Mouse (Mus musculus) fat pad, adult 2 months (tissue): ENCODE measurements at regions not wholly inside any gene's neighbourhood (a gene's known extent, or its start where the extent isn't known, plus 50 kb on each side); places are given as distances from the start of the nearest gene placed in this dataset.

Experiments
- DNase-seq: peaks from one replicate; pipeline ENCODE4 v3.0.0-alpha.2; 2011; ENCODE audit warnings: low read depth, low spot score; ENCODE audit errors: extremely low read depth

DNA sequence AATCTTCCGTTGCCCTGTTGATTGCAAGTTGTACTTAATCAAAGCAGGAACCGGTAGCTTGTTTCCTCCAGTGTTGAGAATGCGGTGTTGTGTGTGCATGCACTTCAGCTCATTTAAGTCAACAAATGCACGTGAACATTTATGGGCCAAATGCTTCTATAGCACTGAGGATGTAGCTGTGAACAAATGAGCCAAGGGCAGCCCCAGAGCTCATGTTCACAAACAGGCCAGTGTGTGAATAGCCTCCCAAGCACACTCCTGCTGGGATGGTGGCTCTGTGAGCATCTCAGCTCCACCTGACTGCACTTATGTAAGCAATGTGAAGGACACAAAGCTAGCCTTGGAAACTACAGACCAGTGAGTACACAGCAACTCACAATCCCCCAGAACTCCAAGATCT is 183.9 kb upstream of the Sox2 start:
- DNase-seq = no peak

DNA sequence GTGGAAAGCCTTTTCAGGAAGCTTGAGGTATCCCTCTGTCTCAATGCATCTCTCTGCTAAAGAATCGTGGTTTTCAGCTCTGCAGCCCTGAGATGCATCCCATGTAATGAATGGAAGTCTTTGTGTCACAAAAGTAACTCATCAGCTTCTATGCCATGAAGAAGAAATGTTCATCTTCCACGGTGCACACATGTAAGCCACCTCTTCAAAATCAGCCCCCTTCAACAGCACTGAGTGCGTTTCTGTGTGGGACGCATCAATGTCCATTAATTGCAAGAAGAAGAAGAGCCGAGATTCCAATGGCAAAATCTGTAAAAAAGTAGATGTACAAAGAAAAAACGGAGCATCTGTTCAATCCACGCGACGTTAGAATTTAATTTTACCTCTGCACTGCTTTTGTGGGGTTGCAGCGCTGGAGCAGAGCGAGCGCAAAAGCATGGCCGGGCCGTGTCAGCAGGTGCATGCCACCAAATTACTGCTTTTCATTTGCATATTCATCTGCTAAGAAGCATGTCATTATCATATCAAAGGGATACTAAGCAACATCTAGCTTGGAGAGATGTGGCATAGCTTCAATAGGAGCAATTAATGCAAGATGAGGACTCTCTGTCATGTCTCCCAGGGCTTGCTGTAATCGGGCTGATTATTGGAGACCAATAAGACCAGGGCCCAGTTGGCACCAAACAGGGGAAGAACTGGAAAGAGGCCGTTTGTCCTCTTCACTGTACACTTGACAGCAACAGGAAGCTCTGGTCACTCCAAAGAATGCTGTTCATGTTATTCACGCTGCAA is 185.0 kb upstream of the Sox2 start:
- no peak for DNase-seq

DNA sequence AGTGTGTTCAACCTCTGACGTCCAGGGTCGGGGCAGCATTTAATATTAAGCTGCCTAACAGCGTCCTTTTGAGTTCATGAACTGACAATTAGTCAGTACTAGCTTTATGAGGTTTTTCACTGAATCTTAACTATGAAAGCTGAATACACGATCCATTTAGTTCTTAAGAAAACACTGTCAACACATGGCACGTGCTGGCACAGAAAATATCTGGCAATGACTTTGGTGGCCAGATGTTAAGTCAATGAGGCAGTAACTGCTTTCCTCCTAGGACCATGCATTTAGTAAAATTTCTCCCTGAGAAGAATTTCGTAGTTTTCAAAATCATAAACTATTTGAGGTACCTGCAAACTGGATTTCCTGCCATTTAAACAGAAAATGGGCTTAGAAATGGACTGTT is 191.4 kb upstream of the Sox2 start:
- DNase-seq = no peak

DNA sequence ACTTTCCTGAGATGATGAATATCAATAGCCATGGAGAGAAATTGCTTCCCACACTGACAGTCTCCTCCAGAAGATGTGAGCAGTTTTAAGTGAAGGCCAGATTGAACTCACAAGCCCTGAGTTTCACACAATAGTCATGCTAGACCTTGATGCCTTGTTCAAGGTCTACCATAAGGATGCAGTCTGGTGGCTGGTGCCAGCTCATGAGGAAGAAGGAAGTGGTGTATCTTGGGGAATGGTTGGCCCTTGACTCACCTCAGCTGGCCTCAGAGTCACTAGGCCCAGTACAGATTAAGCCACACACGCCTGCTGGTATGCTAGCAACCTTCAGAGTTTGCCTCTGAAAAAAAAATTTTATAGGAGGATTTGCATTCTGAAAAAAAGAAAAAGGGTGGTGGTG is 192.4 kb upstream of the Sox2 start:
- no peak for DNase-seq

DNA sequence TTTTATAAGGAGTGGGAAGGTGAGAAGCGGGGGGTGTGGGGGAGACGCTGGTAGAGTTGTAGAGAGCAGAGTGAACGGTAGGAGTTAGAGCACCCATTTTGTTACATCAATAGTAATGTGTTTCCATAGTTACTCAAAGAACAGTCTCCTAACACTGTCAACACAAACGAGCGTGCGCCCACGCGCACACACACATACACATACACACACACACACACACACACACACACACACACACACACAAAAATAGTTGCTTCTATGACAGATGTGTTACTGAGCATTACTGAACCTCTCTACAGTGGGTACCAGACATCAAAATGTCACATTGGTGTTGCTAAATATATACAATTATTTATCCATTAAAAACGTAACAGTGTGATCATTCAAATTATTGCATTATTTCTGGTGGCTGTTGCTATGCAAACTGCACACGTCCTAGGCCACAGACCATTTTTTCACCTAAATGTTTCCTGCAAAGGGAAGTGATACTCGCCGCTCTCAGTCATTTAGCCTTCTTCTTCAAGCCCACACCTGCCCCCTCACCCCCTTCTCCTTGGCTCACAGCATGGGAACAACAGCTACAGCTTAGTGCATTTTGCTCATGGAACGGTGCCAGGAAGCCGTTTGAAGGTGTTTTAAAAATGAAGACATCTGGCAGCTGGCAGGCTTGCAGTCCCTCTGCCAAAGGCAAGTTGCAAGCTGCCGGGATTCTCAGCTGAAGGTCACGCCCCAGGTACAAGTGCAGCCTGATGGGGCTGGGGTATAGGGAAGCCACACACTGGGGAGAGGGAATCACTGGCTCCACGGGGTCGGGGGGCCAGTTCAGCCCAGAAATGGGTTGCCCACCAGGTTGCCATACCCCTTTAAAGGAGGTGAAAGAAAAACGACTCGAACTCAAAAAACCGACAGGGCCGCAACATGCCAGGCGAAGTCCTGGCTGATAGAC is 193.4 kb upstream of the Sox2 start:
- peak; percentile 10 for DNase-seq

DNA sequence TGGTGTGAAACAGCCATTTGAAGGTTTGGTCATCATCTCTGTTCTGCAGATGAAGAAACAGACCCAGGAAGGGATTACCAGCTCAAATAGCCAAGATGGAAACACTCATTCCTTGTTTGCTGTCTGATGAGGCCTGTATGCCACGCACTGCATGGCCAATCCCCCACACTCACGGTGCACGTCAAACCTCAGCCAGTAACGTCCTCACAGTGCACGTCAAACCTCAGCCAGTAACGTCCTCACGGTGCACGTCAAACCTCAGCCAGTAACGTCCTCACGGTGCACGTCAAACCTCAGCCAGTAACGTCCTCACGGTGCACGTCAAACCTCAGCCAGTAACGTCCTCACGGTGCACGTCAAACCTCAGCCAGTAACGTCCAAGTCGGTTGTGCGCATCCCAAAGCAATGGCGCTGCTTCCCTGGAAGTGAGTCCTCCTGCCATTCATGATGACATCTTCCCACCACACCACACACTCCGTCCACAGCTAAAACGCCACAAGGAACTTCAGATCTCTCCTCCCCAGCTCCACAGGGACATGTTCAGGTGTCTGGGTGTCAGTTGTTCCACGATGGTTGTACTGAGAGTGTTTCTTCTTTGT is 196.1 kb upstream of the Sox2 start:
- no peak for DNase-seq

DNA sequence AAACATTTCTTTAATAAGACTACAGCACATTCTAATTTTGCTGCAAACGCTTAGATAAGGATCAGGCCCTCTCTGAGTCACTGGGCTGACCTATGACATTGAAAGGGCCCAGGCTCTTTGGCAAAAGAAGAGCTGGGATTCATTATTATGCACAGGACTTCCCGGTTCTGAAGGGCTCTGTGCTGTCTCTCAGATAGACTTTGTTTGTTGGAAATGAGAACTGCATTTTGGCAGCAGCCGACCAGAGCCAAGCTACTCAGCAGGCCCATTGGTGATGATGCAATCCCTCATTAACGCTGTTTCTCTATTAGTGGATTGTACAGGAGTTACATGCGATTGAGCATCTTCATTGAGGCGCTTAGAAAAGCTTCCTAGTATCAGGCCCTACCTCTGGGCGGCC is 204.9 kb upstream of the Sox2 start:
- no peak for DNase-seq

DNA sequence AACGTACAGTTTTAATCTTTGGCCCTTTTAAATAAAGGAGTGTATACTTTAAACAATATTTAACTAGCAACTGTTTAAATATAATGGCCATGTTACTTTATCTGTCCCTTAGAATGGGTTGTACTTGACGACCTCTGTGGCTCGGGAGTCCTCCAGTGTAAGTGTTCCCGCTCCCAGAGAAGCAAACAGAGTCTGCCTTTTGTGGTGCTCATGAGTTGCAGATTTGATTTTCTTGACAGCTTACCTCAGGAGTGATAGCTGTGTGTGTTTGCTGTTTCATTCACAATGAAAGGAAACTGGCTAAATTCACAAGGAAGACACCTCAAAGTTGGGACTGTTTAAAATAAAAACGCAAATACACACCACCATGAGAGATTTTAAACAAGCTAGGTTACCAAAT is 205.4 kb upstream of the Sox2 start:
- no peak for DNase-seq

DNA sequence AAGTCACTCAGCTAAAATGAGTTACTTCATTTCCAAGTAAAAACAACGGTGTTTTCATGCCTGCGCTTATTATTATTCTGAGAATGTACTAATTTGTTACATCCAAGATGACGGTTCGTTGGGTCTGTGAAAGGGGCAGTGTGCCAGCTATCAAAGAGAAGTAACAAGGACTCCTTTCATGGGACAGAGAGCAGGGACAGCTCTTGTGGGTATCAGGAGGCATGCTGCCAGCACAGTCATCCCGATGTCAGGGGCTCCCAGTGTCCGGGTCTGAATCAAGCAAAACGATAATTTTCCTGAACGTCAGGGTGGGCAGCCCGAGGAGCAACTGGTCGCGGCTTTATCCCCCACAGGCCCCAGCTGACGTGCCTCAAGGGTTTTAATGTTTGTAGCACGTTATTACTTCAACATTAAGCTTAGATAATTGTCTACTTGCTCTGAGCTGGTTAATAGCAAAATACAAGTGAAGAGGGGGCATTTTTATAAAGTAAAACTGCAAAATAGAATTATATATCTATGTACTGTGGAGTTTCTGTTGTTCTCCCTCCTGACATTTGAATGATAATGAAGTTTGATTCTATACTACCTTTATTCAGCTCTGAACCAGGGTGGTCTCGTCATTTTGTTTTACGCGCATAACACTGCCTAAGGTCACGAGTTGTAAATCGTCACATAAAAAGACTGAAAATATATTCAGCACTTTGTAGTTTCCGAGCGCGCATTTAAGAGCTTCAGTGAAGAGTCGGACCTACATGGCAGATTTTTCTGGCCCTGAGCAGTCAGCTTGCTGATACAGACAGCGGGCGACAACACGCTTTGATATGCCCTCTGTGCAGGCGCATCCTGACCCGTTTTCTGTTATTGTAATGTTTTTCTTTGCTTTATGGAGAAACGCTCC is 206.2 kb upstream of the Sox2 start:
- no peak for DNase-seq

DNA sequence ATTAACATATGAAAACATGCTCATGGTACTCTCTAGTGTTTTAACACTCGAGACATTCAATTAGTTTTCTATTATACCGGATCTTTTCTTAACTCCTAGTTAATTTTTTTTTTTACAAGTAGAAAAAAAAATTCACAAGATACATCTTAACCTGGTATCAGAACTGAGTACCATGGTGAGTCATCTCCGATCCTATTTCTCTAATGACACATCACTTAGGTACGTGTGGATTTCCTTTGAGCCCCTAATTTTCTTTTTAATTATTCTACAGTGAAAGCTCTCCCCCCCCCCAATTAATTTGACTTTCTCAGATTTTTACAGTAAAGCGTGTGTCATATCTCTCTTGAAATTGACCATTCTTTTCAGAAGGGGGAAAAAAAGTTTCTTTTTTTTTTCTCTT is 206.9 kb upstream of the Sox2 start:
- DNase-seq = no peak

DNA sequence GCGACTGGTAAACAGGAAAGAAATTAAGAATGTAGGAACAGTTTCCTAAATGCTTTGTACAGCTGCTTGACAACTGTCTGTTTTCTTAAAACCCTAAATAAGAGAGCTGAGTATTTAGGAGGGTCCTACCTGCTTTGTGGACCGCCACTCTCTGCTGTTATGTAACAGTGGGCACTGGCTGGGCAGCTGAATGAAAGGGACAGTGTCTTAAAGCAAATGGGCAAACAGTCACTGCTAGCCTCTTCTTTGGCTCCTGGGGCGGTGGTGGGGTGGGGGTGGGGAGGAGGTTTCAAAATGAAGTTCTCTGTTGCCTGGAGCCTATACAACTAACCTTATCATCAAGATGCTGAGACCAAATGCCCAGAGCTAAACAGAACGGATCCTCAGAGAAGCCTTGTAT is 208.4 kb upstream of the Sox2 start:
- no peak for DNase-seq

DNA sequence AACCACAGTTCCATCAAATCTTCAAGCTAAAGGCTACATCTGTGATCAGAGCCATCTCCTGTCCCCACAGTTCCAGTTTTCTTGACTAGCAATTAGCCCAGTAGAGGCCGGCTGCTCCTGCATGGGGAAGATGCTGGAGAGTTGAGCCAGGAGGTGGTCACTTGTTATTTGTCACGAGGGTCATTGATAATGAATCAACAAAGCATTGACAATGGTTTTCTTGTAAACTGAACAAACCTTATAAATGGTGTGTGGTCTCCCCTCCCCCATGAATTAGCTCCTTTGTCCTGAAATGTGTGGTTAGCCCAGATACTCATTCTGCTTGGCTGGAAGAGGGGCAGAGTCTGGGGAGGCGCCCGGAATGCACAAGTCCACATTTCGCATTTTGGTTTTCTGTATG is 208.9 kb upstream of the Sox2 start:
- no peak for DNase-seq

DNA sequence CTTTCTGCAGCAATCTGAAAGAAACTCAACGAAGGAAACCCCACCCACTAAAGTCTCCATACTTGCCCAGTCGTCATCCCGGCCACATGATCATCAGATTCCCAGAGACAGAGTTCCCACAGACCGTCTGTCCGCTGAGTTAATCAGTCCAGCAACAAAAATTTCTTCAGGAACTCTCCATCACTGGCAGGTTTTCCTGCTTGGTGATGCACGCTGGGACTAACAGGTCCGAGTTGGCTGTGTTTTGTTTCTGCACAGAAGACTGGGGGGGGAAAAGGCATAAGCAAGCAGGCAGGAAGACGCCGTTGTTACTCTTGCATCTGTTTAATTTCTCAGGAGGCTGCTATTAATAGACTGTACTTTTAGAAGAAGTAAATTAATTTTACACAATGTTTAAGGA is 215.3 kb upstream of the Sox2 start:
- no peak for DNase-seq

DNA sequence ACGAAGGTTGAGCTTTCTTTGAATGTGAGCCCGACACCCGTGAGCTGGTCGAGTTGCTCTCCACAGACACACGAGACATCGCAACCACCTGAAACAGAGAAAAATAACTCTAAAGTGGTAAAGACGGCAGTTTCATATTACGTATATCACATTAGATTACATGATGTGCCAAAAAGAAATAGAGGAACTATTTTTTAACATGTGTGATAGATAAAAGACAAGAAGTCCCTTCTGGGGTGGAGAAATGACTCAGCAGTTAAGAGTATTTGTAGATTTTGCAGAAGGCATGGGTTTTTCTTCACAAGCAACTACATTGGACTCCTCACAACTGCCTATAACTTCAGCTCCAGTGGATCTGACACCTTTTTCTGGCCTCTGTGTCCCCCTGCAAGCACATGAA is 222.2 kb upstream of the Sox2 start:
- DNase-seq = no peak

DNA sequence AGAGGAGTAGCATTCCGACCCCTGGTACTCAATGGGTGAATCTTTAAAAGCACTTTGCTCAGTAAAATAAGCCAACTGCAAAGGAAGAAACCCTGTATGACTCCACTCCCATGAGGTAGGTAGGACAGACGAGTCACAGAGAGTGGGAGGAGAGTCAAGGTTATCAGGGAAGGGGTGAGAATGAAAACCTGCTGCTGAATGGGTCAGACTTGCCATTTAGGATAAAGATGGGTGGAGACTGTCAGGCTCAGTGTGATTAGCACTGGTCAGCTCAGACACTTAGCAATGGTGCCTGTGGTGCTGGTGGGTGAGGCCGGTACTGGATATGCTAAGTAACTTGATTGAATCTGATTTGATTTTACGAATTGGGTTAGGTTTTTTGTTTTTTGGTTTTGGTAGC is 222.7 kb upstream of the Sox2 start:
- no peak for DNase-seq

DNA sequence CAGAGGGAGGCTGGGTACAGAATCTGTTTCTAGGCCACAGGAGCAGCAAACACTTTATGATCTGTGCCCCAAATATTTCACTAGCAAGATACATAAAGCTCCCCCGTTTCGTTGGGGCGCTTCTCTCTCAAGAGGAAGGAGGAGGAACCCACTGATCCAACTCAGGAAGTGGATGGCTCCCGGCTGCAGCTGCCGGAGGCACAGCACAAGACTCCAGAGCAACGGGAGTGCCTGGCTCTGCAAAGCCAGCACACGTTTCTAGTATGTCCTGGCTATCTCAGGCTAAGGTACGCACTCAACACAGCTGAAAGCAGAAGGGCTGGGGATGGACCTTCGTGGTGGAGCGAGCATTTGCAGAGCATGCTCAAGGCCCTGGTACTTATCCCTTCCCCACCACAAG is 223.2 kb upstream of the Sox2 start:
- no peak for DNase-seq

DNA sequence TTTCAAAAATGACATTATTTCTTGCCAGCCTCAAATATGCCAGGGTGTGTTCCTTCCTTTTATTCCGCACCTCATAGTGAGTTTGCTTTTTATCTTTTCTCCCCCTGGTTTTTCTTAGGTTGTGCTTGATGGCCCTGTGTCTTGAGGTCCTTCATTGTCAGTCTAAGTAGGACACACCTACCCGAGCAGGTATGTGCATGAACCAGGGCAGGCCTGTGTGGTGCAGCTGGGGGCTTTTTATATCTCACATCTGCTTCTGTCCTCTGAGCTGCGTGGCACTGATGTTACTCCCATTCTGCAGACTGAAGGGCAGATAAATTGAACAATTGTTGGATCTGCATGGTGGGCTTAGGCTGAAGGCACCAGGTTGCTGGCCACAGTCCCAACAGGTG is 238.3 kb upstream of the Sox2 start:
- no peak for DNase-seq

DNA sequence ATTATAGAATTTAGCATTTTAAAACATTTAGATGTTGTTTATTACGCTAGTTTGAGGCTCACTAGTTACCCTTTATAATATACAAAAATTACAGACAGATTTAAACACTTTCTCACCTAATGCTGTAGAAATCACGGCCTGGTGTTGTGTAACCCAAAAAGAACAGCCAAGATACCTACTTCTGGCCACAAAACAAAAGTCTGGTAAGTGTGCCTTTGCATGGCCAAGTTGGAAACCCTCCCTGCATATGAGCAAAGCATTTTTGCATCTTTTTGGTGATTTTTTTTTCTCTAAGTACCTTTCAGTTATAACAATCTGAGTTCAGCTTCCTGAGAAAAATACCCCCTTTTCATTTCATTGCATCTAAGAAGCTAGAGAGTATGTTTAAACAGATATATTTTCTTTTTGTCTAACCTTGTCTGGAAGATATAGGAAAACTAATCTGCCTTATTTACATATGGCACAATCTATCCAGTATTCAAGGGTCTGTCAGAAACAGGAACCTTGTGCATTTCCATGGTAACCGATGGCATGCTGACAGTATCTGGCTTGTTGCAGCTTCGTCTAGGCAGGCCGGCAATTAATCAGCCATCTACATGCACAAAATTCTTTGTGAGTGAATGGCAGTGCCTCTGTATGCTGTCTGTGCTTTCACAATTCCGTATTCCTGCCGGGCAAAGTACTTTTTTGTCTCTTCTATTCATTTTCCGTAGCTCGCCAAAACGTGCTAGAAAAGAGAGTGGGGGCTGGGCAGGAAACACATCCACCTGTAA is 238.9 kb upstream of the Sox2 start:
- peak; percentile 31 for DNase-seq

DNA sequence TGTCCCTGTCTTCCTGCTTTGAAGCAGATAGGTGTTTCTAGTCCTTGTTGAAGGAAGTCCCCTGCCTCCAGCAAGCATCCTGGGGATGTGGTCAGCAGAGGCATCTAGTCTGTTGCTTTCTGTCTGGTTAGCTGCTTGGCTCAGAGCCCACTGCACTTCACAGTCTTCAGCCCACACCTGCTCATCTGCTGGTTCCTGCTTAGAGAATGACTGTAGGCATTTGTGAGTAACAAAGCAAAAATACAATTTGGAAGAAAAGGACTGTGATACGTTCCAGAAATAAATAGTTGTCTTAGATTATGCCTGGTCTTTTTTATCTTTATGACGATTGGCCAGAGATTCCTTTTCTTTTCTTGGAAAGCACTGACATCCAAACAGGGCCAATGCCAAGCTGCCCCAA is 246.6 kb upstream of the Sox2 start:
- no peak for DNase-seq

DNA sequence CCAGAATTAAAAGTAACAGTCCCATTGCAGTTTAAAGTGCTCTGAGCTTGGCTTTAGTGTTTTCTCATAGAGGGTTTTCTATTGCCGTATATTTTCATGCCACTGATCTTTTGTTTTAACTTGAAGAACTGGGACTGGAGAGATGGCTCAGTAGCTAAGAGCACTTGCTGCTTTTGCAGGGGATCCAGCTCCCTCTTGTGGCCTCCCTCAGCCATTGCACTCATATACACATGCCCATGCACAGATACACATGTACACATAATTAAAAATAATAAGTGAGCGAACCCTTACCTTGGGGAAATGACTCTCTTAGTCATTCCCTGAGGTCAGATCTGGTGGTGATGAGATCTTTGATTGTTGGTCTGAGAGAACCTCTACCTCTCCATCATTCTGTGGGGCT is 258.9 kb upstream of the Sox2 start:
- no peak for DNase-seq
